Mouse (Mus musculus) forebrain, embryonic 14.5 days (tissue): ENCODE data around the gene Uba6. TPM values are rescaled to one million over a fixed set of nuclear protein-coding genes. Genes with fewer than 3 reads are reported as not detected.

Experiments
- ATAC-seq: fragments of 200-750 bp; cut with Nextera tagmentation; 2 replicates; pipeline ENCODE4 v1.8.0; 2017; ENCODE audit warnings: mild to moderate bottlenecking, moderate library complexity
- DNase-seq: peaks from one replicate; pipeline ENCODE4 v3.0.0-alpha.2; 2015; ENCODE audit warnings: low spot score
- H3K27ac ChIP-seq: fragments of 300-500 bp; sonication (generic); 2 replicates; pipeline ENCODE4 v1.5.1; 2014; ENCODE audit warnings: low read depth, mild to moderate bottlenecking, control low read depth, low read length, moderate library complexity
- H3K27me3 ChIP-seq: fragments of 300-500 bp; sonication (generic); replicated peaks from 2 replicates; pipeline ENCODE4 v1.6.1; 2014; ENCODE audit warnings: low read length, control low read depth, mixed read lengths; ENCODE audit not compliant: control insufficient read depth, insufficient read depth
- H3K36me3 ChIP-seq: fragments of 300-500 bp; sonication (generic); 2 replicates; pipeline ENCODE4 v1.6.1; 2014; ENCODE audit warnings: low read length, control low read depth; ENCODE audit not compliant: control insufficient read depth, insufficient read depth
- H3K4me1 ChIP-seq: fragments of 300-500 bp; sonication (generic); 2 replicates; pipeline ENCODE4 v1.6.1; 2014; ENCODE audit warnings: antibody characterized with exemption, low read length, control low read depth; ENCODE audit not compliant: control insufficient read depth, insufficient read depth
- H3K4me2 ChIP-seq: fragments of 300-500 bp; sonication (generic); 2 replicates; pipeline ENCODE4 v1.6.1; 2014; ENCODE audit warnings: mild to moderate bottlenecking, control low read depth, low read length
- H3K4me3 ChIP-seq: fragments of 300-500 bp; sonication (generic); 2 replicates; pipeline ENCODE4 v1.5.1; 2014; ENCODE audit warnings: low read depth, low read length, control low read depth
- H3K9ac ChIP-seq: fragments of 300-500 bp; sonication (generic); 2 replicates; pipeline ENCODE4 v1.6.1; 2014; ENCODE audit warnings: mild to moderate bottlenecking, low read length, control low read depth, moderate library complexity
- H3K9me3 ChIP-seq: fragments of 300-500 bp; sonication (generic); replicated peaks from 2 replicates; pipeline ENCODE4 v1.6.1; 2016; ENCODE audit warnings: low read length, control low read depth, mixed read lengths; ENCODE audit not compliant: control insufficient read depth
- WGBS: fragments of 180-500 bp; shearing (Covaris S2); extraction: QIAGEN DNeasy Blood & Tissue Kit; methylation state at CpG from one replicate; pipeline ENCODE4 v1.1.7; 2014; 5-methylcytosine and 5-hydroxymethylcytosine counted together
- polyA plus RNA-seq: library from polyadenylated mRNA; unstranded; fragments of >200 nt; fragmentation: Nextera tagmentation; extraction: Ambion mirVana; gene quantifications from 2 replicates; pipeline ENCODE4 v1.2.1, GENCODE M21; 2014

Gene Uba6
- 18.9 and 25.9 TPM in 2 replicates for polyA plus RNA-seq

GRCm38 (mm10) chr5:86172449-86173161 lies at the start of gene Uba6:
TSS of gene Uba6 (minus strand) at chr5:86172803.
- H3K4me1 ChIP-seq: peaks cover 7% of the 10 kb centered on the region
- peaks cover 9% of the 10 kb centered on the region for H3K36me3 ChIP-seq
- peak within 1 kb of the TSS; percentile 86 for H3K4me3 ChIP-seq
- ATAC-seq (peak; percentile 99), DNase-seq (peak; percentile 99)
- no peaks in the 10 kb centered on the region for H3K27me3 ChIP-seq
- H3K27ac ChIP-seq: peak within 1 kb of the TSS; percentile 95
- WGBS: under 1% methylated on average over 58 of the region's 67 CpGs
- no peaks in the 10 kb centered on the region for H3K9me3 ChIP-seq
- peak within 1 kb of the TSS; percentile 77 for H3K4me2 ChIP-seq
- peak within 1 kb of the TSS; percentile 87 for H3K9ac ChIP-seq

- Histone ChIP-seq H3K27ac (no peak within 1 kb of the TSS), H3K27me3 (no peaks in the 10 kb centered on the region), H3K9me3 (no peaks in the 10 kb centered on the region), H3K36me3 (no peaks in the 10 kb centered on the region), H3K4me2 (no peak within 1 kb of the TSS), H3K4me3 (no peak within 1 kb of the TSS), H3K9ac (no peak within 1 kb of the TSS), H3K4me1 (no peaks in the 10 kb centered on the region)
- DNase-seq (no peak), ATAC-seq (no peak)
- WGBS: 87% methylated on average over 10 of the region's 10 CpGs
These were observed 25.2 kb upstream of the Uba6 start, which contains the start of gene Gnrhr for GRCm38 (mm10) chr5:86197801-86198200. TSS of gene Gnrhr (minus strand) at chr5:86197901.

- no peaks in the 10 kb centered on the region for H3K36me3 ChIP-seq
- DNase-seq: peak; percentile 83
- no peaks in the 10 kb centered on the region for H3K9me3 ChIP-seq
- no peaks in the 10 kb centered on the region for H3K27me3 ChIP-seq
- WGBS: 15% methylated on average over 4 of the region's 4 CpGs
- no peak overlapping the region for H3K9ac ChIP-seq
- no peaks in the 10 kb centered on the region for H3K4me1 ChIP-seq
- H3K27ac ChIP-seq: no peak overlapping the region
- H3K4me2 ChIP-seq: no peak overlapping the region
- peak; percentile 76 for ATAC-seq
- no peak overlapping the region for H3K4me3 ChIP-seq
These were observed 18.8 kb upstream of the Uba6 start for GRCm38 (mm10) chr5:86191356-86191755.

GRCm38 (mm10) chr5:86190770-86191169 lies 18.2 kb upstream of the Uba6 start:
- no peaks in the 10 kb centered on the region for H3K27me3 ChIP-seq
- H3K9me3 ChIP-seq: no peaks in the 10 kb centered on the region
- H3K4me3 ChIP-seq: no peak overlapping the region
- no peak overlapping the region for H3K4me2 ChIP-seq
- DNase-seq (peak; percentile 59), ATAC-seq (peak; percentile 49; the same call in 1 of the 2 replicates)
- no peaks in the 10 kb centered on the region for H3K4me1 ChIP-seq
- whole genome bisulfite sequencing: 23% methylated on average over 5 of the region's 5 CpGs
- no peaks in the 10 kb centered on the region for H3K36me3 ChIP-seq
- H3K27ac ChIP-seq: no peak overlapping the region
- no peak overlapping the region for H3K9ac ChIP-seq

GRCm38 (mm10) chr5:86190290-86190689 lies 17.7 kb upstream of the Uba6 start:
- ATAC-seq (peak; percentile 10; the same call in 1 of the 2 replicates), DNase-seq (no peak)
- Histone ChIP-seq H3K27ac (no peak overlapping the region), H3K9ac (no peak overlapping the region), H3K4me2 (no peak overlapping the region), H3K9me3 (no peaks in the 10 kb centered on the region), H3K27me3 (no peaks in the 10 kb centered on the region), H3K4me1 (no peaks in the 10 kb centered on the region), H3K36me3 (no peaks in the 10 kb centered on the region), H3K4me3 (no peak overlapping the region)
- 46% methylated on average over 15 of the region's 15 CpGs for WGBS

- 85% methylated on average over 6 of the region's 6 CpGs for WGBS
These were observed 14.8 kb upstream of the Uba6 start for GRCm38 (mm10) chr5:86187441-86187840.

GRCm38 (mm10) chr5:86173778-86174177 lies 1.2 kb upstream of the Uba6 start:
- Histone ChIP-seq H3K4me2 (no peak overlapping the region), H3K9ac (no peak overlapping the region), H3K27me3 (no peaks in the 10 kb centered on the region), H3K27ac (0 out of 2 replicates have a peak overlapping the region, but pooled peaks have one; percentile 95), H3K36me3 (peaks cover 5% of the 10 kb centered on the region), H3K4me3 (no peak overlapping the region), H3K4me1 (peaks cover 7% of the 10 kb centered on the region), H3K9me3 (no peaks in the 10 kb centered on the region)
- WGBS: 46% methylated on average over 2 of the region's 2 CpGs
- no peak for ATAC-seq
- DNase-seq: peak; percentile 1

More at GRCm38 (mm10) chr5:86187441-86187840, 14.8 kb upstream of the Uba6 start:
- no peaks in the 10 kb centered on the region for H3K36me3 ChIP-seq
- DNase-seq (no peak), ATAC-seq (no peak)
- H3K4me3 ChIP-seq: no peak overlapping the region
- no peaks in the 10 kb centered on the region for H3K27me3 ChIP-seq
- H3K9me3 ChIP-seq: no peaks in the 10 kb centered on the region
- H3K4me2 ChIP-seq: no peak overlapping the region
- H3K27ac ChIP-seq: no peak overlapping the region
- H3K4me1 ChIP-seq: no peaks in the 10 kb centered on the region
- no peak overlapping the region for H3K9ac ChIP-seq

- Histone ChIP-seq H3K27ac (peak overlapping the region; percentile 95), H3K9ac (peak overlapping the region; percentile 87), H3K9me3 (no peaks in the 10 kb centered on the region), H3K4me2 (peak overlapping the region; percentile 77), H3K36me3 (peaks cover 13% of the 10 kb centered on the region), H3K4me3 (peak overlapping the region; percentile 86), H3K27me3 (no peaks in the 10 kb centered on the region), H3K4me1 (peaks cover 7% of the 10 kb centered on the region)
- ATAC-seq (no peak), DNase-seq (no peak)
- 0% methylated on average over 15 of the region's 15 CpGs for WGBS
These were observed 535 bp downstream of the Uba6 start for GRCm38 (mm10) chr5:86172088-86172448.

- no peak overlapping the region for H3K4me2 ChIP-seq
- H3K27ac ChIP-seq: no peak overlapping the region
- H3K4me3 ChIP-seq: no peak overlapping the region
- peaks cover 39% of the 10 kb centered on the region for H3K36me3 ChIP-seq
- no peaks in the 10 kb centered on the region for H3K4me1 ChIP-seq
- H3K9me3 ChIP-seq: no peaks in the 10 kb centered on the region
- no peak overlapping the region for H3K9ac ChIP-seq
- ATAC-seq (no peak), DNase-seq (no peak)
- H3K27me3 ChIP-seq: no peaks in the 10 kb centered on the region
These were observed 42.8 kb downstream of the Uba6 start for GRCm38 (mm10) chr5:86129828-86130227.
